Mouse (Mus musculus) neural tube, embryonic 14.5 days (tissue): ENCODE measurements at regions not wholly inside any gene's neighbourhood (a gene's known extent, or its start where the extent isn't known, plus 50 kb on each side); places are given as distances from the start of the nearest gene placed in this dataset.

ENCODE experiments used
- ATAC-seq: fragments of 200-750 bp; cut with Nextera tagmentation; 2 replicates; pipeline ENCODE4 v1.8.0; 2017; ENCODE audit warnings: low read depth, mild to moderate bottlenecking, moderate TSS enrichment, moderate library complexity
- H3K27ac ChIP-seq: fragments of 300-500 bp; sonication (generic); 2 replicates; pipeline ENCODE4 v1.5.1; 2014; ENCODE audit warnings: low read depth, mild to moderate bottlenecking, control low read depth, low read length, moderate library complexity, mixed read lengths
- H3K27me3 ChIP-seq: fragments of 300-500 bp; sonication (generic); 2 replicates; pipeline ENCODE4 v1.6.1; 2014; ENCODE audit warnings: low read length; ENCODE audit not compliant: control insufficient read depth, insufficient read depth
- H3K36me3 ChIP-seq: fragments of 300-500 bp; sonication (generic); 2 replicates; pipeline ENCODE4 v1.6.1; 2014; ENCODE audit warnings: low read length, mixed read lengths; ENCODE audit not compliant: control insufficient read depth, insufficient read depth
- H3K4me1 ChIP-seq: fragments of 300-500 bp; sonication (generic); 2 replicates; pipeline ENCODE4 v1.6.1; 2014; ENCODE audit warnings: low read length; ENCODE audit not compliant: control insufficient read depth, insufficient read depth
- H3K4me2 ChIP-seq: fragments of 300-500 bp; sonication (generic); 2 replicates; pipeline ENCODE4 v1.6.1; 2014; ENCODE audit warnings: mild to moderate bottlenecking, low read depth, low read length, control low read depth
- H3K4me3 ChIP-seq: fragments of 300-500 bp; sonication (generic); 2 replicates; pipeline ENCODE4 v1.5.1; 2014; ENCODE audit warnings: low read depth, low read length, control low read depth, mixed read lengths
- H3K9ac ChIP-seq: fragments of 300-500 bp; sonication (generic); replicated peaks from 2 replicates; pipeline ENCODE4 v1.6.1; 2014; ENCODE audit warnings: low read depth, mild to moderate bottlenecking, control low read depth, low read length, mixed read lengths
- H3K9me3 ChIP-seq: fragments of 300-500 bp; sonication (generic); 2 replicates; pipeline ENCODE4 v1.6.1; 2016; ENCODE audit warnings: low read length; ENCODE audit not compliant: control insufficient read depth
- WGBS: fragments of 180-500 bp; shearing (Covaris S2); extraction: QIAGEN DNeasy Blood & Tissue Kit; methylation state at CpG from one replicate; pipeline ENCODE4 v1.1.7; 2014; 5-methylcytosine and 5-hydroxymethylcytosine counted together

DNA sequence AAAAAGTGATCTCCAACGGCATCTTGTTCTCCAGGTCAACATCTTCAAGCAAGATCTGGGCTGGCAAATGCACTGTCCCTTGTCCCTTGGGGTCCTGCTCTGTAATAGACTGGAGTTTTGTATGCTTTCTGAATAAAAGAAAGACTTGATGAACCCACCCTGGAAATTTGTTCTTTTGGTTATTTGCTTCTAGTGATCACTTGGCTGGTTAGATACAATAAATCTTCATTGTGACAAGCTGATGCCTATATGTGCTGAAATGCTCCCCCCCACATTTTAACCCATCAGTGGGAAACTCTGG, 65.0 kb downstream of the Dmac1 start:
- Histone ChIP-seq H3K9ac (no peak overlapping the region), H3K4me2 (no peak overlapping the region), H3K4me1 (no peaks in the 10 kb centered on the region), H3K9me3 (no peaks in the 10 kb centered on the region), H3K36me3 (no peaks in the 10 kb centered on the region), H3K27ac (no peak overlapping the region), H3K4me3 (no peak overlapping the region), H3K27me3 (no peaks in the 10 kb centered on the region)
- WGBS: 35% methylated on average over 1 of the region's 1 CpGs
- ATAC-seq: peak; percentile 58; the same call in 1 of the 2 replicates

DNA sequence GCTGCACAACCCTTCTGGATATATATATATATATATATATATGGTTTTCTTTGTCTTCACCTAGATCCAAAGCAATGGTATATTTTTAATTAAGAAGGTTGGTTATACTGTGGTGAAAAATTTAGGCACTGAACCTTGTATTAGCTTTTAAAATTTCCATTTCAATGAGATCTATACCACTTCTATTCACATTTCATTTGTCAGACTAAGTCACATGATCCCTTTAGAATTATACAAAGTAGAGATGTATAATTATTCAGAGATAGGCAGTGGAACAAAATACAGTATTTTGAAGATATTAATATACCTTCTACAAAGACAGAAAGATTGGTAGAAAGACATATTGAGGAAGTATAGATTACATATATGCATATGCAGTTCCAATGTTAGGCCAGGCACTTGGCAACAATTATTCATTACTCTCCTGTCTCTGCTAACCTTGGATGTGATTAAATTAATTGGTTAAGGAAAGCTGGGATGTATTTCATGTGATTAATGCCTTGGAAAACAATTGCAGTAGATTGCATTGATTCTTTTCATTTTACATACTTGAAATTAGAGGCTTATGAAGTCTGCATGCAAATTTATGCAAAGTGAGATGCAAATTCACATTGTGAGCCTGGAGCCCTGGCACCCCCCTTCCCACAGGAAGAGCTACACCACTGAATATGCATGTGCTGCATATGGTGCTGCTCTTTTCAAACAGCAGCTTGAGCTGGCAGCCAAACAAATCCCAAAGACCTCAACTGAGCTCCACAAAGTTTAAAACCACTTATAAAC, 65.5 kb downstream of the Dmac1 start:
- H3K27me3 ChIP-seq: no peaks in the 10 kb centered on the region

More for the DNA sequence above, 65.5 kb downstream of the Dmac1 start:
- no peak overlapping the region for H3K9ac ChIP-seq
- H3K4me1 ChIP-seq: no peaks in the 10 kb centered on the region
- no peaks in the 10 kb centered on the region for H3K36me3 ChIP-seq
- no peak overlapping the region for H3K27ac ChIP-seq
- no peak overlapping the region for H3K4me2 ChIP-seq
- no peaks in the 10 kb centered on the region for H3K9me3 ChIP-seq
- ATAC-seq: peak; percentile 93
- H3K4me3 ChIP-seq: no peak overlapping the region
